Mouse (Mus musculus): Measurements from ENCODE around the gene Slc25a39. TPM values are rescaled to one million over a fixed set of nuclear protein-coding genes. Genes with fewer than 3 reads are reported as not detected.
A peak's percentile ranks its signal among the peaks of the same experiment; 100 is the strongest.

Slc25a39 gene
- polyA plus RNA-seq, 1 experiment, result 403 TPM

DNA sequence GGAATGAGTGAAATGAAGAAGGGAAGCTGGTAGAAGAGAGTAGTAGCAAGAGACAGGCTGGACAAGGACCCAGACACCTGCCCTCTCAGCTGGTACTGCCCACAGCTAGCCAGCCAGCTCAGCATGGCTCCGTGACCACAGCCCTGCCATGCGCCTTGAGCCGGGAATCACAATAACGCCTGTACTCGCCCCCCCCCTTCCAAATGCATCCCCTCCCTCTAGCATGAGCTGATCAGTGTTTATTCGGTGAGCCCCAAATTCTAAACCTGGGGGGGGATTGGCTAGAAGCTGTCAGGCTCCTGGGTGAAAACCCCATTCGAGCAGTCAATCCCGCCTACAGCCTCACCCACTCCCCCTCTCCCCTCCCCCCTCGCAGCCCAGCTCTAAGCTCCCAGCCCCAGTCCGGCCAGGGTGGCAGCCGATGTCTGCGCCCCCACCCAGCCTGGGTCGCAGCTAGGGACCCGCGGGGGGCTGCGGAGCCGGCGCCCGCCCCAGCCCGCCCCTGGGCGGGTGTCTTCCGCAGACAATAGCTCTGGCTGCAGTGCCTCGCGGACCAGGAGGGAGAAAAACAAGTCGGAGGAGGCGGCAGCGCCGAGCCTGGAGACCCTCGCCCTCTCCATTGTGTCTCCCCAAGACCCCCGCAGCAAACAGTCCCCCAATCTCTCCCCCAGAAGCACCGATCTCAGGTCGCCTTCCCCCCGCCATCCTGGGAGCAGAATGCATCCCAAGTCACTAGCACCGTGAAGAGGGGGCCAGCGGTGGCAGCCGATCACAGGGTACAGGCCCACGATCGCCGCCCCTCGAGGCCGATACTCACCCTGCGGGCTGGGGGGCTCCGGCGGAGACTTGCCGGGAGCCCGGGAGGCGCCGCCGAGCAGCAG lies 39.1 kb upstream of the Slc25a39 start:
- no peaks in the 10 kb centered on the region for H3K36me3 ChIP-seq (ENCODE audit: control insufficient read depth, insufficient read depth, low read length)
- H3K4me1 ChIP-seq (ENCODE audit: control insufficient read depth, insufficient read depth, insufficient read length, low read length), result peaks cover 8% of the 10 kb centered on the region
- no peak for TF ChIP-seq CTCF (IDR thresholded peaks at IDR 0.05; ENCODE audit: extremely low read depth, insufficient read length, insufficient replicate concordance, low read depth, low read length)
- no peak for TF ChIP-seq POLR2A (IDR thresholded peaks at IDR 0.05; ENCODE audit: low read depth, low read length)
- peaks cover 35% of the 10 kb centered on the region for H3K27me3 ChIP-seq (ENCODE audit: control insufficient read depth, insufficient read depth, low read length)
- WGBS, result under 1% methylated on average over 49 of the region's 49 CpGs
- peak overlapping the region; percentile 61 for H3K4me3 ChIP-seq (ENCODE audit: low read depth, low read length)
- H3K27ac ChIP-seq (ENCODE audit: insufficient read depth, low read depth, low read length), result no peak overlapping the region

DNA sequence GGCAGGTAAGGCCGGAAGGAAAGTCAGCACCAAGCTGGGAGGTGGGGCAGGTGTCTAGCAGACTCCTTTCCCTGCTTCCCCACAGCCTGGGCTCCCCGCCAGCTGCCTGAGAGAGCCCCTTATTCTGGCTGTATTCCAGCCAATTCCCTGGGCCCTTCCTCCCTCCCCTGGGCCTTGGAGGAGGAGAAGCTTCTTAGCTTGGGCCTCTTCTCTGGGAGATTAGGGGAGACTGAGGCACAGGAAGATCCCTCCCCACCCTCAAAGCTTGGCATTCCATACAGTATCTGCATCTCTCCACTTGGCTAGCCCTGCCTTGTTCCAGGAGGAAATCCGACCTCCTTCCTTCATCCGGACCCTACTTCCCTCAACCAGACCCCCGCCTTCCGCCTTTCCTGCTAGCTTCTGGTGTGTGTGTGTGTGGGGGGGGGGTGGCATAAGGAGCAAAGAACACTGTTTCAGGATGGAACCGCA lies 38.2 kb upstream of the Slc25a39 start:
- Histone ChIP-seq H3K27ac (ENCODE audit: insufficient read depth, low read depth, low read length) (no peak overlapping the region), H3K27me3 (ENCODE audit: control insufficient read depth, insufficient read depth, low read length) (peaks cover 35% of the 10 kb centered on the region), H3K4me1 (ENCODE audit: control insufficient read depth, insufficient read depth, insufficient read length, low read length) (peaks cover 8% of the 10 kb centered on the region), H3K36me3 (ENCODE audit: control insufficient read depth, insufficient read depth, low read length) (no peaks in the 10 kb centered on the region), H3K4me3 (ENCODE audit: low read depth, low read length) (peak overlapping the region; percentile 61)
- TF ChIP-seq POLR2A (IDR thresholded peaks at IDR 0.05; ENCODE audit: low read depth, low read length) (no peak), CTCF (IDR thresholded peaks at IDR 0.05; ENCODE audit: extremely low read depth, insufficient read length, insufficient replicate concordance, low read depth, low read length) (no peak)
- 26% methylated on average over 7 of the region's 7 CpGs for WGBS

DNA sequence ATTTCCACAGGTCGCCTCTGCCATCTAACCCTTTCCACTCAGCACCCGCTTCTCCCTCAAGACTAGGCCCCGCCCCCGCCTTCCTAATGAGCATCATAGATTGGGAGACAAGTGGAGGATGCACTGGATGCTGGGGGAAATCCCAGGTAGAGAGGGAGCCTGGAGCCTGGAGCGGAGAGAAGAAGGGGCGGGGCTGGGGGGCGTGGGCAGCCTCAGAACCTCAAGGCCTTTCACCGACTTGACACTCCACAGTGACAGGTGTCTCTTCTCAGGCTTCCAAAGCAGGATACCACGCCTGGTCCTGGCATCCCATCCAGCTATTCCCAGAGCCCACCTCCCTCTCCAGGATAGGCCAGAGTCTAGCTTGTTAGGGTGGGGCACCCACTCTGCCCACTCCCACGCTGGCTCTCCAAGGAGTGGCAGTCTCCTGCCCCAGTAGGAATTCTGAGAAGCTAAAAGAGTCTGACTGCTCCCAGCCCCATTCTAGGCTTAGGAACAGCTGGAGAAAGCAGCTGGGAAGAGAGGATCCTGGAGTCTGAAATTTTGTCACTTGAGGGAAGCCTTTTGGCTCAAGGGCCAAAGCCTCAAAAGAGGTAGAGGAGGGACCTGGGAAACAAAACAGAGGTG lies 37.6 kb upstream of the Slc25a39 start:
- 22% methylated on average over 10 of the region's 10 CpGs for WGBS
- Histone ChIP-seq H3K27ac (ENCODE audit: insufficient read depth, low read depth, low read length) (no peak overlapping the region), H3K36me3 (ENCODE audit: control insufficient read depth, insufficient read depth, low read length) (no peaks in the 10 kb centered on the region), H3K27me3 (ENCODE audit: control insufficient read depth, insufficient read depth, low read length) (peaks cover 33% of the 10 kb centered on the region), H3K4me3 (ENCODE audit: low read depth, low read length) (no peak overlapping the region), H3K4me1 (ENCODE audit: control insufficient read depth, insufficient read depth, insufficient read length, low read length) (peaks cover 8% of the 10 kb centered on the region)
- TF ChIP-seq POLR2A (IDR thresholded peaks at IDR 0.05; ENCODE audit: low read depth, low read length) (no peak), CTCF (IDR thresholded peaks at IDR 0.05; ENCODE audit: extremely low read depth, insufficient read length, insufficient replicate concordance, low read depth, low read length) (no peak)

DNA sequence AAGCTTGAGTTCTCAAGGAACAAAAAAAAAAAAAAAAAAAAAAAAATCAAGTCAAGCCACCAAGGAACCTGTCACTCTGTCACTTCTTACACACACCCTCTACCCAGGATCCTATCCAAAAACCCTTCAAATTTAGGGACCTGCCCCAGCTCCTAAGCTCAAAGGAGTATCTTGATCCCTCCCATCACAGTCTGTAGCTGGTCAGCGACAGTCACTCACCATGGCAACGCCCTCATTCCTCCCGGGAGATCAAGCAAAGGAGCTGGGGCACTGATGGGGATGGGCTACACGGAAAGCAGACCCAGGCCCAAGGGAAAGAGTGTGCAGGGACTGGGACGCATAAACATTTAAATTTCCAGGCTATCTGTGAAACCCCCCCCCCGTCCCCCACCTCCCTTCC lies 37.0 kb upstream of the Slc25a39 start:
- Histone ChIP-seq H3K27me3 (ENCODE audit: control insufficient read depth, insufficient read depth, low read length) (peaks cover 33% of the 10 kb centered on the region), H3K27ac (ENCODE audit: insufficient read depth, low read depth, low read length) (no peak overlapping the region), H3K4me3 (ENCODE audit: low read depth, low read length) (no peak overlapping the region), H3K4me1 (ENCODE audit: control insufficient read depth, insufficient read depth, insufficient read length, low read length) (peaks cover 8% of the 10 kb centered on the region), H3K36me3 (ENCODE audit: control insufficient read depth, insufficient read depth, low read length) (no peaks in the 10 kb centered on the region)
- WGBS, result 31% methylated on average over 6 of the region's 6 CpGs
- no peak for TF ChIP-seq POLR2A (IDR thresholded peaks at IDR 0.05; ENCODE audit: low read depth, low read length)
- no peak for TF ChIP-seq CTCF (IDR thresholded peaks at IDR 0.05; ENCODE audit: extremely low read depth, insufficient read length, insufficient replicate concordance, low read depth, low read length)

DNA sequence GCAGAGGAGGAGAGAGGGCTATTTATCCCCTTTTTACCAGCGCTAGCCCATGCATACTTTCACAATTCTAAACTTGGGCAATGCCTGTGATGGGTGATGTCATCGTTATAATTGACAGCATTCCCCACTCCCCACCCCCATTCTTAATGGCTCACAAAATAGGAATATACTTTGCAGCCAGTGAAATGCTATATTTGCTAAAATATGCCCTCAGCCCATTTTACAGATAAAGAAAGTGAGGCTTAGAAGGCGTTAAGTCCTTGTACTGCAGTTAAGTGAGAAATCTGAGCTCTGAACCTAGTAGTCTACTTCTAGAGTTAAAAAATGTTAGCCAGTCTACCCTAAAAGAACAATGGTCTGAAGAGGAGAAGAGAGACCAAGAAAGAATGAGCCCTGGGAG lies 36.6 kb upstream of the Slc25a39 start:
- no peak overlapping the region for H3K27ac ChIP-seq (ENCODE audit: insufficient read depth, low read depth, low read length)
- H3K4me1 ChIP-seq (ENCODE audit: control insufficient read depth, insufficient read depth, insufficient read length, low read length), result peaks cover 8% of the 10 kb centered on the region
- no peaks in the 10 kb centered on the region for H3K36me3 ChIP-seq (ENCODE audit: control insufficient read depth, insufficient read depth, low read length)
- TF ChIP-seq POLR2A (IDR thresholded peaks at IDR 0.05; ENCODE audit: low read depth, low read length), result no peak
- TF ChIP-seq CTCF (IDR thresholded peaks at IDR 0.05; ENCODE audit: extremely low read depth, insufficient read length, insufficient replicate concordance, low read depth, low read length), result no peak
- 74% methylated on average over 3 of the region's 3 CpGs for WGBS
- peaks cover 34% of the 10 kb centered on the region for H3K27me3 ChIP-seq (ENCODE audit: control insufficient read depth, insufficient read depth, low read length)
- no peak overlapping the region for H3K4me3 ChIP-seq (ENCODE audit: low read depth, low read length)

DNA sequence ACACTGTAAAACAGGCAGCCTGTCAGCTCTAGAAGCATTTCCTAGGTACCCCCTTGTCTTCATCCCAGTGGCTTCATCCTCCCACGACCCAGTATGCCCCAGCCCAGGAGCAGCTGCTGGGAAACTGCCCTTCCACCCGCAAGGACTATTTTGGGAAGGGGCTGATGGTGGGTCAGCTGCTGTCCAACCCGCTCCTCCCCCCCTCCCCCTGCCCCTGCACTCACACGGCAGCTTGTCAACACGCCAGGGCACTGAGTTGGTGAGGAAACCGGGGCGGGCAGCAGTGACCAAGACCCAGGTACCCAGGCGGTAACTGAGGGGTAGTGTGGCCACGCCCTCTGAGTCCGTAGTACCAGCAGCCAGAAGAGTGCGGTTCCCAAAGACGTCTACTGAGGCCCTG lies 36.0 kb upstream of the Slc25a39 start:
- 49% methylated on average over 12 of the region's 12 CpGs for WGBS
- Histone ChIP-seq H3K27ac (ENCODE audit: insufficient read depth, low read depth, low read length) (no peak overlapping the region), H3K27me3 (ENCODE audit: control insufficient read depth, insufficient read depth, low read length) (peaks cover 33% of the 10 kb centered on the region), H3K4me1 (ENCODE audit: control insufficient read depth, insufficient read depth, insufficient read length, low read length) (peaks cover 8% of the 10 kb centered on the region), H3K36me3 (ENCODE audit: control insufficient read depth, insufficient read depth, low read length) (no peaks in the 10 kb centered on the region), H3K4me3 (ENCODE audit: low read depth, low read length) (no peak overlapping the region)
- TF ChIP-seq POLR2A (IDR thresholded peaks at IDR 0.05; ENCODE audit: low read depth, low read length) (no peak), CTCF (IDR thresholded peaks at IDR 0.05; ENCODE audit: extremely low read depth, insufficient read length, insufficient replicate concordance, low read depth, low read length) (no peak)

DNA sequence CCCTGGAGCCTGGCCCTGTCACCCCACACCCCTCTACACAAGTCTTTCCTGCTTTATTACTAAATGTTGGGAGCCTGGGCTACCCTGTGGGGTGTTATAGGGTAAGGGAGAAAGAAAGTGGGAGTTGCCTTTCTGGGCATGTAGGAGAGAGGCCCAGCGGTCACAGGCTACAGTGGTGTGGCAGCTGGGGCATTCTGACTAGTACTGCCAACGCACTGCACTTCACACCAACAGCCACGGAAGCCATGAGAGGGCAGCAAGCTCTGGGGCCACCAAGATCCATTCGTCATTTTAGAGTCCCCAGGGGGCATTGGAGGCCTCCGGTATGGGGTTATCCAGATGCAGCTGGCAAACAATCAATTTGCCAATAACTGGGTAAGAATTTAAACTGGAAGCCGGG lies 34.3 kb upstream of the Slc25a39 start:
- Histone ChIP-seq H3K36me3 (ENCODE audit: control insufficient read depth, insufficient read depth, low read length) (no peaks in the 10 kb centered on the region), H3K27me3 (ENCODE audit: control insufficient read depth, insufficient read depth, low read length) (peaks cover 26% of the 10 kb centered on the region), H3K27ac (ENCODE audit: insufficient read depth, low read depth, low read length) (no peak overlapping the region), H3K4me1 (ENCODE audit: control insufficient read depth, insufficient read depth, insufficient read length, low read length) (peaks cover 18% of the 10 kb centered on the region), H3K4me3 (ENCODE audit: low read depth, low read length) (no peak overlapping the region)
- TF ChIP-seq CTCF (IDR thresholded peaks at IDR 0.05; ENCODE audit: extremely low read depth, insufficient read length, insufficient replicate concordance, low read depth, low read length) (no peak), POLR2A (IDR thresholded peaks at IDR 0.05; ENCODE audit: low read depth, low read length) (no peak)
- WGBS, result 83% methylated on average over 6 of the region's 6 CpGs
